Mouse (Mus musculus) heart, embryonic 15.5 days (tissue): ENCODE data around the gene Idh3b. TPM values are rescaled to one million over a fixed set of nuclear protein-coding genes. Genes with fewer than 3 reads are reported as not detected.

Experiments used
- ATAC-seq: fragments of 200-750 bp; cut with Nextera tagmentation; replicated peaks from 2 replicates; pipeline ENCODE4 v1.8.0; 2017; ENCODE audit warnings: low read depth, moderate TSS enrichment; ENCODE audit not compliant: insufficient number of reproducible peaks, insufficient read depth, low FRiP score
- H3K27ac ChIP-seq: fragments of 300-500 bp; sonication (generic); 2 replicates; pipeline ENCODE4 v1.5.1; 2015; ENCODE audit warnings: mild to moderate bottlenecking, inconsistent platforms
- H3K27me3 ChIP-seq: fragments of 300-500 bp; sonication (generic); 2 replicates; pipeline ENCODE4 v1.6.1; 2015; ENCODE audit warnings: inconsistent platforms
- H3K36me3 ChIP-seq: fragments of 300-500 bp; sonication (generic); 2 replicates; pipeline ENCODE4 v1.6.1; 2015; ENCODE audit warnings: mild to moderate bottlenecking, inconsistent platforms
- H3K4me1 ChIP-seq: fragments of 300-500 bp; sonication (generic); replicated peaks from 2 replicates; pipeline ENCODE4 v1.6.1; 2015; ENCODE audit warnings: inconsistent platforms
- H3K4me2 ChIP-seq: fragments of 300-500 bp; sonication (generic); 2 replicates; pipeline ENCODE4 v1.6.1; 2015; ENCODE audit warnings: inconsistent platforms, mild to moderate bottlenecking, moderate library complexity
- H3K4me3 ChIP-seq: fragments of 300-500 bp; sonication (generic); 2 replicates; pipeline ENCODE4 v1.5.1; 2015; ENCODE audit warnings: mild to moderate bottlenecking, inconsistent platforms
- H3K9ac ChIP-seq: fragments of 300-500 bp; sonication (generic); 2 replicates; pipeline ENCODE4 v1.6.1; 2015; ENCODE audit warnings: mild to moderate bottlenecking, inconsistent platforms
- H3K9me3 ChIP-seq: fragments of 300-500 bp; sonication (generic); replicated peaks from 2 replicates; pipeline ENCODE4 v1.6.1; 2016; ENCODE audit warnings: inconsistent platforms
- WGBS: fragments of 180-500 bp; shearing (Covaris S2); methylation state at CpG from one replicate; pipeline ENCODE4 v1.1.7; 2015; ENCODE audit warnings: mixed read lengths; 5-methylcytosine and 5-hydroxymethylcytosine counted together
- polyA plus RNA-seq: library from polyadenylated mRNA; unstranded; fragments of >200 nt; fragmentation: Nextera tagmentation; extraction: Ambion mirVana; gene quantifications from 2 replicates; pipeline ENCODE4 v1.2.1, GENCODE M21; 2015

Gene Idh3b
- polyA plus RNA-seq, 1 experiment from 2014 or later, result 290 TPM

GRCm38 (mm10) chr2:130265520-130265919 is 18.8 kb downstream of the Idh3b start:
- ATAC-seq, result no peak
- no peak overlapping the region for H3K4me2 ChIP-seq
- no peak overlapping the region for H3K4me3 ChIP-seq
- peaks cover 7% of the 10 kb centered on the region; the same call in 1 of the 2 replicates for H3K27me3 ChIP-seq
- H3K4me1 ChIP-seq, result no peaks in the 10 kb centered on the region
- no peak overlapping the region for H3K27ac ChIP-seq
- H3K36me3 ChIP-seq, result no peaks in the 10 kb centered on the region
- H3K9me3 ChIP-seq, result no peaks in the 10 kb centered on the region
- 82% methylated on average over 1 of the region's 1 CpGs for WGBS
- H3K9ac ChIP-seq, result no peak overlapping the region

DNA sequence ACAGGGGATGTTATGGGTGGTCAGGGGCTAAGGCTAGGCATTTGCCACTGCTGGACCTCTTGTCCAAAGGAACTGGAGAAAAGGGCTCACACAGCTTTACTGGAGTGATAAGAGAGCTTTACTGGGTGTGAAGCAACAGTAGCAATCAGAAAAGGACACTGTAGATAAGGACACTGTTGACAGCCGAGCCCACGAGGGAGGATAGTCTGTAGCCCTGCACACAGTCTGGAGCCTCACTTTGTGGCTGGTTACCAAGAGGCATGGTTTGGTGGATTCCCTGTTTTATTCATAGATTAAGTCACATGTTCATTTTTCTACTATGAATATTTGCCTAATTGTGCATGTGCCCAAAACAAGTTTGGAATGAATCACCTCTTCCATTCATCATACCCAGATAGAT is 21.9 kb downstream of the Idh3b start:
- Histone ChIP-seq H3K36me3 (no peaks in the 10 kb centered on the region), H3K4me3 (no peak overlapping the region), H3K9me3 (no peaks in the 10 kb centered on the region), H3K4me1 (no peaks in the 10 kb centered on the region), H3K27me3 (peaks cover 7% of the 10 kb centered on the region; the same call in 1 of the 2 replicates), H3K27ac (no peak overlapping the region), H3K4me2 (no peak overlapping the region), H3K9ac (no peak overlapping the region)
- ATAC-seq, result no peak
- WGBS, result 18% methylated on average over 2 of the region's 2 CpGs

- 74% methylated on average over 2 of the region's 2 CpGs for WGBS
- Histone ChIP-seq H3K4me3 (no peak overlapping the region), H3K27ac (no peak overlapping the region), H3K4me2 (no peak overlapping the region), H3K9ac (no peak overlapping the region), H3K27me3 (peaks cover 7% of the 10 kb centered on the region; the same call in 1 of the 2 replicates), H3K36me3 (no peaks in the 10 kb centered on the region), H3K9me3 (no peaks in the 10 kb centered on the region), H3K4me1 (no peaks in the 10 kb centered on the region)
- ATAC-seq, result no peak
Observed at GRCm38 (mm10) chr2:130261914-130262313, 22.4 kb downstream of the Idh3b start.

- 73% methylated on average over 4 of the region's 4 CpGs for whole genome bisulfite sequencing
- Histone ChIP-seq H3K36me3 (no peaks in the 10 kb centered on the region), H3K9ac (no peak overlapping the region), H3K9me3 (no peaks in the 10 kb centered on the region), H3K4me1 (no peaks in the 10 kb centered on the region), H3K27ac (no peak overlapping the region), H3K4me3 (no peak overlapping the region), H3K4me2 (no peak overlapping the region), H3K27me3 (peaks cover 7% of the 10 kb centered on the region; the same call in 1 of the 2 replicates)
- ATAC-seq, result no peak
Observed at GRCm38 (mm10) chr2:130260822-130261221, 23.5 kb downstream of the Idh3b start.

- 62% methylated on average over 4 of the region's 4 CpGs for WGBS
- no peak overlapping the region for H3K9ac ChIP-seq
- no peak for ATAC-seq
- H3K27me3 ChIP-seq, result no peaks in the 10 kb centered on the region
- H3K36me3 ChIP-seq, result no peaks in the 10 kb centered on the region
- H3K9me3 ChIP-seq, result no peaks in the 10 kb centered on the region
- no peaks in the 10 kb centered on the region for H3K4me1 ChIP-seq
- H3K27ac ChIP-seq, result no peak overlapping the region
- H3K4me2 ChIP-seq, result no peak overlapping the region
- H3K4me3 ChIP-seq, result no peak overlapping the region
Observed at GRCm38 (mm10) chr2:130256762-130257161, 27.6 kb downstream of the Idh3b start.

- 47% methylated on average over 7 of the region's 7 CpGs for WGBS
- no peaks in the 10 kb centered on the region for H3K4me1 ChIP-seq
- H3K27me3 ChIP-seq, result no peaks in the 10 kb centered on the region
- no peak for ATAC-seq
- no peaks in the 10 kb centered on the region for H3K36me3 ChIP-seq
- H3K4me3 ChIP-seq, result no peak overlapping the region
- no peak overlapping the region for H3K9ac ChIP-seq
- H3K4me2 ChIP-seq, result no peak overlapping the region
- H3K9me3 ChIP-seq, result no peaks in the 10 kb centered on the region
- no peak overlapping the region for H3K27ac ChIP-seq
Observed at GRCm38 (mm10) chr2:130248226-130248625, 36.1 kb downstream of the Idh3b start.

- ATAC-seq, result no peak
- Histone ChIP-seq H3K9ac (no peak overlapping the region), H3K36me3 (no peaks in the 10 kb centered on the region), H3K27ac (no peak overlapping the region), H3K9me3 (no peaks in the 10 kb centered on the region), H3K27me3 (no peaks in the 10 kb centered on the region), H3K4me2 (no peak overlapping the region), H3K4me1 (no peaks in the 10 kb centered on the region), H3K4me3 (no peak overlapping the region)
- WGBS, result 53% methylated on average over 9 of the region's 9 CpGs
Observed at GRCm38 (mm10) chr2:130246912-130247311, 37.4 kb downstream of the Idh3b start.

Other genes starting within 250 kb of the Idh3b start
- not detected in 2 replicates for gene Tgm6, start 172.1 kb downstream of the Idh3b start, polyA plus RNA-seq
- 361 and 429 TPM in 2 replicates for gene Snrpb, start 105.1 kb downstream of the Idh3b start, polyA plus RNA-seq
- gene Tmc2, start 89.4 kb downstream of the Idh3b start, polyA plus RNA-seq, result not detected in 2 replicates
- 103 and 150 TPM in 2 replicates for gene Nop56, start 10.1 kb downstream of the Idh3b start, polyA plus RNA-seq
- gene Ebf4, start 10.6 kb upstream of the Idh3b start, polyA plus RNA-seq, result 0.58 and 1.2 TPM in 2 replicates
- gene Cpxm1, start 113.0 kb upstream of the Idh3b start, polyA plus RNA-seq, result 30.8 and 49.7 TPM in 2 replicates
- gene Gm28372, start 120.7 kb upstream of the Idh3b start, polyA plus RNA-seq, result not detected in 2 replicates
- not detected in 2 replicates for gene 1700020A23Rik, start 120.7 kb upstream of the Idh3b start, polyA plus RNA-seq
- gene Tmem239, start 121.9 kb upstream of the Idh3b start, polyA plus RNA-seq, result not detected in 2 replicates
- gene Vps16, start 139.8 kb upstream of the Idh3b start, polyA plus RNA-seq, result 49.0 and 58.2 TPM in 2 replicates
- 7.1 and 7.2 TPM in 2 replicates for gene Pced1a, start 140.2 kb upstream of the Idh3b start, polyA plus RNA-seq
- gene Ptpra, start 165.7 kb upstream of the Idh3b start, polyA plus RNA-seq, result 60.7 and 73.6 TPM in 2 replicates